Mouse (Mus musculus) embryonic facial prominence, embryonic 11.5 days (tissue): ENCODE results near the gene Cldn13. TPM values are rescaled to one million over a fixed set of nuclear protein-coding genes. Genes with fewer than 3 reads are reported as not detected.

Experiments used
- ATAC-seq: fragments of 200-750 bp; cut with Nextera tagmentation; replicated peaks from 2 replicates; pipeline ENCODE4 v1.8.0; 2017; ENCODE audit warnings: low read depth; ENCODE audit not compliant: insufficient number of reproducible peaks, low FRiP score, low TSS enrichment
- DNase-seq: peaks from one replicate; pipeline ENCODE4 v3.0.0-alpha.2; 2015; ENCODE audit warnings: low spot score
- H3K27ac ChIP-seq: fragments of 300-500 bp; sonication (generic); replicated peaks from 2 replicates; pipeline ENCODE4 v1.5.1; 2014; ENCODE audit warnings: mild to moderate bottlenecking, low read depth, low read length, control low read depth
- H3K27me3 ChIP-seq: fragments of 300-500 bp; sonication (generic); 2 replicates; pipeline ENCODE4 v1.6.1; 2014; ENCODE audit warnings: mild to moderate bottlenecking, low read length, moderate library complexity, mixed read lengths; ENCODE audit not compliant: control insufficient read depth, insufficient read depth
- H3K36me3 ChIP-seq: fragments of 300-500 bp; sonication (generic); replicated peaks from 2 replicates; pipeline ENCODE4 v1.6.1; 2014; ENCODE audit warnings: low read depth, mild to moderate bottlenecking, low read length, moderate library complexity, mixed read lengths; ENCODE audit not compliant: control insufficient read depth, insufficient read depth
- H3K4me1 ChIP-seq: fragments of 300-500 bp; sonication (generic); 2 replicates; pipeline ENCODE4 v1.6.1; 2014; ENCODE audit warnings: low read length, mixed read lengths; ENCODE audit not compliant: control insufficient read depth, insufficient read depth
- H3K4me2 ChIP-seq: fragments of 300-500 bp; sonication (generic); 2 replicates; pipeline ENCODE4 v1.6.1; 2014; ENCODE audit warnings: low read depth, mild to moderate bottlenecking, control low read depth, low read length, moderate library complexity
- H3K4me3 ChIP-seq: fragments of 300-500 bp; sonication (generic); 2 replicates; pipeline ENCODE4 v1.5.1; 2014; ENCODE audit warnings: low read depth, low read length, control low read depth
- H3K9ac ChIP-seq: fragments of 300-500 bp; sonication (generic); replicated peaks from 2 replicates; pipeline ENCODE4 v1.6.1; 2014; ENCODE audit warnings: mild to moderate bottlenecking, control low read depth, low read length
- H3K9me3 ChIP-seq: fragments of 300-500 bp; sonication (generic); replicated peaks from 2 replicates; pipeline ENCODE4 v1.6.1; 2016; ENCODE audit warnings: mild to moderate bottlenecking, low read length, inconsistent platforms, mixed read lengths; ENCODE audit not compliant: control insufficient read depth
- WGBS: fragments of 180-500 bp; shearing (Covaris S2); extraction: QIAGEN DNeasy Blood & Tissue Kit; methylation state at CpG from one replicate; pipeline ENCODE4 v1.1.7; 2014; 5-methylcytosine and 5-hydroxymethylcytosine counted together
- polyA plus RNA-seq: library from polyadenylated mRNA; unstranded; fragments of >200 nt; fragmentation: Nextera tagmentation; extraction: Ambion mirVana; gene quantifications from 2 replicates; pipeline ENCODE4 v1.2.1, GENCODE M21; 2014

Cldn13 gene
- polyA plus RNA-seq, 1 experiment from 2014 or later = 3.6 TPM

- no peak overlapping the region for H3K9ac ChIP-seq
- no peaks in the 10 kb centered on the region for H3K27me3 ChIP-seq
- 0 out of 2 replicates have a peak overlapping the region, but pooled peaks have one; percentile 16 for H3K27ac ChIP-seq
- no peaks in the 10 kb centered on the region for H3K9me3 ChIP-seq
- DNase-seq (no peak), ATAC-seq (no peak)
- H3K4me2 ChIP-seq = no peak overlapping the region
- H3K36me3 ChIP-seq = no peaks in the 10 kb centered on the region
- 60% methylated on average over 18 of the region's 18 CpGs for WGBS
- no peaks in the 10 kb centered on the region for H3K4me1 ChIP-seq
- H3K4me3 ChIP-seq = no peak overlapping the region
Measured at GRCm38 (mm10) chr5:134887447-134888335, 27.6 kb downstream of the Cldn13 start.

DNA sequence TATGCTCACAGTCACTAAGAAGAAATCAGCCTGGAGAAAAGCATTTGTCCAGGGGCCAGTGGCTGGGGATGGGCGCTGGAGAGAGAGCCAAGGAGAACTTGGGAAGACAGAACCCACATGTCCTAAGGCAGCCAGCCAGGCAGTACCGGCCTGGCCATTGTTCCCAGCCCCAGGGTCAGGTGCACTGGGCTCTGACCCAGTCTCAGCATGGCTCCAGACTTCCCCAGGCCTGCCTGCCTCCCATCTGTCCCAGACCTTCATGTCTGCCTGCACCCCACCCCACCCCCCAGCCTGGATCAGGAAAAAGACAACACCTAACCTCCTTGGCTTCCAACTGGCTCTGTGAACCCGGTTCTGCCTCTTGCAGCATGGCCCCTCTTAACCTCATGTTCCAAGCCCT lies 32.2 kb downstream of the Cldn13 start:
- ATAC-seq = no peak
- H3K4me1 ChIP-seq = no peaks in the 10 kb centered on the region
- no peaks in the 10 kb centered on the region for H3K27me3 ChIP-seq
- H3K4me2 ChIP-seq = no peak overlapping the region
- no peak for DNase-seq
- no peaks in the 10 kb centered on the region for H3K9me3 ChIP-seq
- WGBS = 60% methylated on average over 3 of the region's 3 CpGs
- no peaks in the 10 kb centered on the region for H3K36me3 ChIP-seq
- no peak overlapping the region for H3K9ac ChIP-seq
- no peak overlapping the region for H3K4me3 ChIP-seq
- H3K27ac ChIP-seq = no peak overlapping the region

GRCm38 (mm10) chr5:134876801-134877200 lies 38.5 kb downstream of the Cldn13 start:
- no peak for ATAC-seq
- Histone ChIP-seq H3K27ac (no peak overlapping the region), H3K4me2 (no peak overlapping the region), H3K36me3 (no peaks in the 10 kb centered on the region), H3K9ac (no peak overlapping the region), H3K27me3 (no peaks in the 10 kb centered on the region), H3K4me1 (no peaks in the 10 kb centered on the region), H3K4me3 (no peak overlapping the region), H3K9me3 (no peaks in the 10 kb centered on the region)
- DNase-seq = no peak
- 79% methylated on average over 10 of the region's 10 CpGs for WGBS

DNA sequence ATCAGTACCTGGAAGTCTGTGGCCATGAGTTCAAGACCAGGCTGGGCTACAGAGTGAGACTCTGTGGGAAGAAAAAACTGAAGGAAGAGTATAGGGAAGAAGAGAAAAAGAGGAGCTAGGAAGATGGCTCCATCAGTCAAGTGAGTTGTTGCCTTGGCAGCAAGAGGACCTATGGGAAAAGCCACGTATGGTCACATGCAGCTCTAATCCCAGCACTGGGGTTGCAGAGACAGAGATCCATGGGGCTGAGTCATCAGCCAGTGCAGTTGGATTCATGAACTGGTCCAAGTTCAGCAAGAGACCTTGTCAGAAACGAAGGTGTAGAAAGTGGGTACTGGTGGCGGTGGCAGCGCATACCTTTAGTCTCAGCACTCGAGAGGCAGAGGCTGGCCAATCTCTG lies 40.1 kb downstream of the Cldn13 start:
- 91% methylated on average over 5 of the region's 5 CpGs for WGBS
- ATAC-seq = no peak
- no peak overlapping the region for H3K4me3 ChIP-seq

GRCm38 (mm10) chr5:134873956-134874879 lies 41.1 kb downstream of the Cldn13 start:
- Histone ChIP-seq H3K4me3 (no peak overlapping the region), H3K9ac (no peak overlapping the region), H3K27ac (no peak overlapping the region), H3K36me3 (no peaks in the 10 kb centered on the region), H3K4me1 (no peaks in the 10 kb centered on the region), H3K27me3 (no peaks in the 10 kb centered on the region), H3K4me2 (no peak overlapping the region), H3K9me3 (no peaks in the 10 kb centered on the region)
- DNase-seq = no peak
- ATAC-seq = no peak
- 76% methylated on average over 21 of the region's 21 CpGs for WGBS

More for the DNA sequence above, 40.1 kb downstream of the Cldn13 start:
- Histone ChIP-seq H3K4me2 (no peak overlapping the region), H3K4me1 (no peaks in the 10 kb centered on the region), H3K9me3 (no peaks in the 10 kb centered on the region), H3K9ac (no peak overlapping the region), H3K27me3 (no peaks in the 10 kb centered on the region), H3K36me3 (no peaks in the 10 kb centered on the region), H3K27ac (no peak overlapping the region)
- DNase-seq = no peak

DNA sequence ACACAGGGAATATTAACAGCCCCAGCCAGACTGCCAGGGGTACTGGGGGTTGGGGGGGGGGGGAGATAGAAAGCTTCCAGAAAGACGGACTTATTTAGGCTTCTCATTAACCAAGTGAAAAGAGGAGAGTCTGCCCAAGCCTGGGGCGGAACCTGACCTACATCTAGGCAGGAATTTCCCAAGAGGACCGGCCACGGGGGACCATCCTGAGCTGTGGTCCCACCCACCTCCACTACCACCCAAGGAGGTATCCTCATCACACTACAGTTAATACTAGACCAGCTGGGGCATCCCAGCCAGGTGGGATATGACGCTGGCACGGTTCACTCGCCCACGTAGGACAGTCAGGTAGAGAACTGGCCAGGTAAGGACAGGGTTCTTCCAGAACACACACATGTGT lies 42.3 kb downstream of the Cldn13 start:
- DNase-seq = no peak
- no peak for ATAC-seq
- no peak overlapping the region for H3K27ac ChIP-seq
- no peak overlapping the region for H3K4me2 ChIP-seq
- no peak overlapping the region for H3K9ac ChIP-seq
- no peak overlapping the region for H3K4me3 ChIP-seq
- no peaks in the 10 kb centered on the region for H3K9me3 ChIP-seq
- no peaks in the 10 kb centered on the region for H3K36me3 ChIP-seq
- 83% methylated on average over 8 of the region's 8 CpGs for WGBS
- no peaks in the 10 kb centered on the region for H3K27me3 ChIP-seq
- H3K4me1 ChIP-seq = peaks cover 3% of the 10 kb centered on the region

DNA sequence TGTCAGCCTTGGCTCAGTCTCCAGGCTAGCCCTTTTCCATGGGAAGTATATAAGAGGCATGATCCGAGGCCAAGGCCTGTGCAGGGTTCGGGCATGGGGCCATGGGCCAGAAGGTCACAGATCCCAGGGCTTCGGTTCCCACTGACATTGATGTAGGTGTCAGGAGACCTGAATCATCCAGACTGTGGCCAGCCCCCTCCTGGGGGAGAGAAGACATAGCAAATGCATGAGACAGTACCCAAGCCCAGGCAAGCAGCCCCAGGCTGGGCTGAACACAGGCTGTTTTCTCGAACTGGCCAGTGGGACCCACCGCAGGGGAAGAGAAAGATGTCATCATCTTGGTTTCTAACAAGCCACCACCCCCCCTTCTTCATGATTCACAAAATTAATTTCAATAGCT lies 42.7 kb downstream of the Cldn13 start:
- ATAC-seq (no peak), DNase-seq (no peak)
- 65% methylated on average over 5 of the region's 5 CpGs for WGBS
- H3K9ac ChIP-seq = no peak overlapping the region
- no peak overlapping the region for H3K4me3 ChIP-seq
- no peaks in the 10 kb centered on the region for H3K27me3 ChIP-seq
- H3K27ac ChIP-seq = no peak overlapping the region
- H3K4me1 ChIP-seq = peaks cover 3% of the 10 kb centered on the region
- H3K36me3 ChIP-seq = no peaks in the 10 kb centered on the region
- no peaks in the 10 kb centered on the region for H3K9me3 ChIP-seq
- no peak overlapping the region for H3K4me2 ChIP-seq

GRCm38 (mm10) chr5:134868506-134868905 lies 46.8 kb downstream of the Cldn13 start:
- H3K27ac ChIP-seq = peak overlapping the region; percentile 72; the same call in 1 of the 2 replicates
- no peak for ATAC-seq

More at GRCm38 (mm10) chr5:134868506-134868905, 46.8 kb downstream of the Cldn13 start:
- H3K27me3 ChIP-seq = no peaks in the 10 kb centered on the region
- 71% methylated on average over 5 of the region's 5 CpGs for WGBS
- no peak overlapping the region for H3K4me2 ChIP-seq
- peaks cover 3% of the 10 kb centered on the region for H3K4me1 ChIP-seq
- no peaks in the 10 kb centered on the region for H3K9me3 ChIP-seq
- DNase-seq = no peak
- H3K36me3 ChIP-seq = no peaks in the 10 kb centered on the region
- no peak overlapping the region for H3K9ac ChIP-seq
- no peak overlapping the region for H3K4me3 ChIP-seq
